Mouse (Mus musculus): ENCODE measurements around the gene Ciao1.
"Not testable (repeated sequence)": the region's sequence is repeated elsewhere in the genome, so short reads cannot be mapped to it uniquely, and the experiment has no call there.

GRCm38 (mm10) chr2:127272049-127272448, 24.4 kb upstream of the Ciao1 start:
- TF ChIP-seq NRF1 (IDR thresholded peaks at IDR 0.05; ENCODE audit: low read depth, low read length); CTCF (conservative IDR thresholded peaks at IDR 0.05 in 1 of 2, IDR thresholded peaks at IDR 0.05 in 1 of 2; ENCODE audit: low read depth in 2 of 2, low read length in 2 of 2): not testable (repeated sequence)

All from CH12.LX (cell line).